Mouse (Mus musculus) common myeloid progenitor, adult 5-6 weeks (primary cell): ENCODE measurements around the gene Kctd5. TPM values are rescaled to one million over a fixed set of nuclear protein-coding genes. Genes with fewer than 3 reads are reported as not detected.

ENCODE experiments used
- total RNA-seq: library from RNA; stranded (forward); fragments of 200-1000, 187-1606 nt; gene quantifications from 2 replicates; pipeline ENCODE4 v1.2.3, GENCODE M21; 2017

Kctd5 gene
- total RNA-seq, 1 experiment from 2014 or later: 17.8 TPM

Other genes with a start within 250 kb of the Kctd5 start
- gene Elob, start 244.3 kb downstream of the Kctd5 start, total RNA-seq: 96.2 and 130 TPM in 2 replicates
- gene Prss33, start 237.4 kb downstream of the Kctd5 start, total RNA-seq: not detected in 2 replicates
- not detected in 2 replicates for gene Prss32, start 229.6 kb downstream of the Kctd5 start, total RNA-seq
- gene Prss41, start 229.3 kb downstream of the Kctd5 start, total RNA-seq: not detected in 2 replicates
- not detected in 2 replicates for gene Prss21, start 205.4 kb downstream of the Kctd5 start, total RNA-seq
- not detected in 2 replicates for gene Dcpp1, start 192.6 kb downstream of the Kctd5 start, total RNA-seq
- not detected in 2 replicates for gene Dcpp2, start 192.6 kb downstream of the Kctd5 start, total RNA-seq
- not detected in 2 replicates for gene Dcpp3, start 156.0 kb downstream of the Kctd5 start, total RNA-seq
- not detected in 2 replicates for gene Sbp, start 131.8 kb downstream of the Kctd5 start, total RNA-seq
- not detected in 2 replicates for gene Sbpl, start 118.2 kb downstream of the Kctd5 start, total RNA-seq
- gene Prss30, start 92.9 kb downstream of the Kctd5 start, total RNA-seq: not detected in 2 replicates
- not detected in 2 replicates for gene Prss22, start 75.4 kb downstream of the Kctd5 start, total RNA-seq
- not detected in 2 replicates for gene Prss27, start 35.3 kb downstream of the Kctd5 start, total RNA-seq
- gene Pdpk1, start 77.4 kb upstream of the Kctd5 start, total RNA-seq: 33.8 and 40.7 TPM in 2 replicates
- gene Amdhd2, start 90.3 kb upstream of the Kctd5 start, total RNA-seq: 22.5 and 23.0 TPM in 2 replicates
- gene Atp6v0c, start 96.2 kb upstream of the Kctd5 start, total RNA-seq: 81.5 and 89.8 TPM in 2 replicates
- 4.8 and 5.3 TPM in 2 replicates for gene Tbc1d24, start 132.1 kb upstream of the Kctd5 start, total RNA-seq
- 0.10 and 0.50 TPM in 2 replicates for gene Ntn3, start 136.0 kb upstream of the Kctd5 start, total RNA-seq
- gene Tedc2, start 147.4 kb upstream of the Kctd5 start, total RNA-seq: 17.4 and 18.4 TPM in 2 replicates
- gene Ccnf, start 178.0 kb upstream of the Kctd5 start, total RNA-seq: 29.1 and 30.8 TPM in 2 replicates